Mouse (Mus musculus) MEL-GATA-1-ER (cell line): ENCODE results near the gene Olfr1056.
"Not testable (repeated sequence)": the region's sequence is repeated elsewhere in the genome, so short reads cannot be mapped to it uniquely, and the experiment has no call there.

Experiments
- DNase-seq: peaks from one replicate; pipeline ENCODE4 v3.0.0-alpha.2; 2012; ENCODE audit warnings: low read depth; ENCODE audit errors: extremely low read depth

Olfr1056 gene

DNA sequence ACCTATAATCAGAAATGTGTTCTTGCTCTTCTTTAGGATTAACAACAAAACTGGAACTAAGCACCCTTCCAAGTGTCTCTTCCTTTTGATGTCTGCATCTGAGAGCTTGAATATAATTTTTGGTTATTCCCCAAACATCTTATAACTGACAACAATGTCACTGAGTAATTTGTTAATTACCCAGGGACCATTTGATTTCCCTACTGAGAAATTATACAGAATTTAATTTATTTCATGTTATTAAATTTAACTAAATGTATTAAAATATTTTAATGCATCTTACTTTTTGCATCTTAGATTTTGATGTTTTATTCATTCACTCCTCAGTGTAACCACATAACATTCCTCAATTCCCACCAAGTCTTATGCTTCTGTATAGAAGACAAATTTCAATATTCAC, at the start of gene Olfr1056:
Olfr1056 (minus strand) TSS at position 101 of the 400 bp plus-strand sequence.
- DNase-seq = no peak

DNA sequence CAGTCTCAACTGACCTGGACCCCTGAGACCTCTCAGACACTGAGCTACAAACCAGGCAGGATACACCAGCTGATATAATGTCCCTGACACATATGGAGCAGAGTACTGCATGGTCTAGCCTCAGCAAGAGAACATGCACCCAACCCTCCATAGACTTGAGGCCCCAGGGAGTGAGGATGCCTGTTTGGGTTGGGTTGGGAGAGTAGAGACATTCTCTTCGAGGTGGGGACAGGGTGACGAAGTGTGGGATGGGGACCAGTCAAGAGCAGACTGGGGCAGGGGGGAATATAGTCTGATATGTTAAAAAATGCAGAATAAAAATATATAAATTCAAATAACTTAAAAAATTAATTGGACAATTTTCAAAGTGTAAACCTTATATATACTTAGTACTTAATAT, 32.8 kb upstream of the Olfr1056 start:
- no peak for DNase-seq

DNA sequence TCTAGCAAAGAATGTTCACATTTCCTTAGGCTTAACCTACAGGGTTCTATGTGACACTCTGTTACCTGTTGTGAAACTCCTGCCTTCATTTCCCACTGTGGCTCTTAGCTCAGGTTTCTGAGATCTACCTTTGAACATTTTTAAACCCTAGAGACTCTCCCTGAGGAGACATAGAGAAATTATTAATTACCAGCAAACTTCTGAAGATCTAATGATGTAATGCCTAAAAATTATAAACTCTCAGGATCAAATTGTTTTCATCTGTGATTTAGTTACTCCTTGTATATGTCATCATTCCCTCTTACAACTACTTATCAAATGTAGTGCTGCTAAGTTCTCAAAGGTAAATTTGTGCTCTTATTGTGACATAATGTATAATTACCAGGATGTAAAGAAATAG, 26.2 kb upstream of the Olfr1056 start, which contains the start of gene Olfr1058:
Olfr1058 (minus strand) TSS at position 101 of the 400 bp plus-strand sequence.
- not testable (repeated sequence) for DNase-seq

DNA sequence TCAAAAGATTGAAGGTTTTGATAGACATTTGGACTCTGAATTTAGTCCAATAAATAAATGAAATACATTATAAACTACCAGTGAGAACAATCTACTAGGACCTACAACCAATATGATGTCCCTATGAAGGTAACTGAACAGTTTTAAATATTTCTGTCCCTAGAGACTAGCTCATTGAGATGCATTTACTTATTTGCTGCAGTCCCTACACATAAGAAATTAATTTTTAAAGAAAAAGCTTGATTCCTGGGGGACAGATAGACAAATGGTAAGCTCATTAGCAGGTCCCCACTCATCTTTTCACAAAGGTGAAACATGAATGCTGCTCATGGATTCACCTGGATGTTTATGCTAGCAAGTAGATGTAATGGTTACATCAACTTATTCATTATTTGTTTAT, 16.0 kb upstream of the Olfr1056 start, which contains the start of gene Olfr1057:
Olfr1057 (minus strand) TSS at position 101 of the 400 bp plus-strand sequence.
- DNase-seq = no peak

DNA sequence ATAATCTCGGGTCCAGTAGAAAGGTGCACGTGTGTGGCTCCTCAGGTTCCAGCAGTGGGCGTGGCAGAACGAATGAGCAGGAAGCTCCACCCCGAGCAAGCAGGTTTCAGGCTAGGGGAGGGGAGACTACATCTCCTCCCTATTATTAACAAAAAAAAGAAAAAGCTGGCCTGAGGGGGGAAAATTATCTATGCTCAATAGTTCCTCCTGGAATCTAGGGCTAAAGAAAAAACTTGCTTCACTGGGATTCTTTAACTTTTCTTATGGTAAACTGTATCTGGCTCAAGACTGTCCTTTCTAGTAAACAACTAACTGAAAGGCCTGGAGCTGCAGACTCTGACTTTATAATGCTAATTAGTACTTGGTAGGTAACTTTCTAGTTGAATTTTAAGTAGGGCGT, 4.1 kb upstream of the Olfr1056 start:
- not testable (repeated sequence) for DNase-seq

DNA sequence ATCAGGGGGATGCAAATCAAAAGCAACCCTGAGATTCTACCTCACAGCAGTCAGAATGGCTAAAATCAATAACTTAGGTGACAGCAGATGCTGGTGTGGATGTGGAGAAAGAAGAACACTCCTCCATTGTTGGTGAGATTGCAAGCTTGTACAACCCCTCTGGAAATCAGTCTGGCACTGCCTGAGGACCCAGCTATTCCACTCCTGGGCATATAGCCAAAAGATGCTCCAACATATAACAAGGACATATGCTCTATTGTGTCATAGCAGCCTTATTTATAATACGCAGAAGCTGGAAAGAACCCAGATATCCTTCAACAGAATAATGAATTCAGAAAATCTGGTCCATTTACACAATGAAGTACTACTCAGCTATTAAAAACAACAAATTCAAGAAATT, 10.5 kb downstream of the Olfr1056 start:
- DNase-seq = not testable (repeated sequence)

DNA sequence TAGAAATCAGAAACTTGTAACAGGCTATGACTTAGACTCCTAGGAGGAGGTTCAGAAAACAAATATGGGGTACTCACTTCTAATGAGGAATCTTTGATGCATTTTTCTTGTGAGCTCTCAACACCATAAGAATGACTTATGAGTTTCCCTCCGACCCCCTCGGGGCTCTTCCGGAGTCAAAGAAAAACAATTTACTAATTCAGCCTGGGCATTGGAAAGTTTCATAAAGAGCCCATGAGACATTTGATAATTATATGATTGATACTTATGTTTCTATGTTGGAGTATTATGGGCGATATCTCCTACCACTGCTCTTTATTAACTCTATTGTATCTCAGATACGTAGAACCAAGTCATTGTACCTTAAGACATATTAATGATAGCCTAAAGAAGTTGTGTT, 12.1 kb downstream of the Olfr1056 start, which contains the start of gene Olfr1055:
Olfr1055 (minus strand) TSS at position 101 of the 400 bp plus-strand sequence.
- DNase-seq = no peak

DNA sequence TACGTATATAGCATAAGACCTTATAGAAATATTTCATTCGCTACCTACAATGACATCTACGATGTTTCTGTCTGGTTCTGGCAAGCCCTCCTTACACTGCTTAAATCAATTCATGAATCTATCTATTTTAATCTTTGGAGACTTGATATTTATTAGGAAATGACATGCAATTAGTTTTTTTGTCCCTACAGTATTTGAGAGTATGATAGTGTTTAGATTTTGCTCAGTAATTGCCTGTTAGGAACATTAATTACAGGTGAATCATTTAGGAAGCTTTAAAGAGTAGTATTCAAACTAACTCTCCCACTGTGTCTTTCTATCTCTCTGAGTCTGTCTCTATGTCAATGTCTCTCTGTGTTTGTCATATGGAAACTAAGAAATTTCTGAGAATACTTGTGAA, 26.9 kb downstream of the Olfr1056 start, which contains the start of gene Olfr1054:
Olfr1054 (minus strand) TSS at position 101 of the 400 bp plus-strand sequence.
- DNase-seq = no peak

DNA sequence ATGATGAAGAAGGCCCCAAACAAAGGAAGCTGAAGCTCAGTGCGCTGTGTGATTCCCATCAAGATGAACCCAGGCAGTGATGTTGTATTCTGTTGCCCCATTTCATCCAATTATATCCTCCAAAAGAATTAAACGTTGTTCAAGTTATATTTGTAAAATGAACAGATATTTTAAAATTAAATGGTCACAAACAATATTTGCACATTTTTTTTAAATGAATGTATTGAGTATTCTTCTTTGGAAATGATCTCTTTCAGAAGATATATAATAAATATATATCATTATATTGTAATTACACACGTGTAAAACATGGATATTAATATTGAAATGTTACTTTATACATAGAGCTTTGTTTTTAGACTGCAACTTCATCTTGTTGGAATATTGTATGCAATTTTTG, 47.1 kb downstream of the Olfr1056 start, which contains the start of gene Olfr1053:
Olfr1053 (minus strand) TSS at position 101 of the 400 bp plus-strand sequence.
- DNase-seq = no peak
